Mouse (Mus musculus): ENCODE data around the gene Sept9. TPM values are rescaled to one million over a fixed set of nuclear protein-coding genes. Genes with fewer than 3 reads are reported as not detected.

The Sept9 gene
- total RNA-seq, 2 experiments from 2014 or later: 75.1 to 78.9 TPM

GRCm38 (mm10) chr11:117284721-117285605 is 85.5 kb downstream of the Sept9 start:
- DNase-seq (ENCODE audit: low spot score in 2 of 2): no peak

GRCm38 (mm10) chr11:117285606-117285931 is 86.1 kb downstream of the Sept9 start:
- DNase-seq (ENCODE audit: low spot score in 2 of 2): no peak

- DNase-seq (ENCODE audit: low spot score in 2 of 2): no peak
Observed at GRCm38 (mm10) chr11:117287792-117288191, 88.3 kb downstream of the Sept9 start.

- DNase-seq (ENCODE audit: low spot score in 2 of 2): no peak
Observed at GRCm38 (mm10) chr11:117288765-117289164, 89.3 kb downstream of the Sept9 start.

GRCm38 (mm10) chr11:117291271-117292059 is 92.0 kb downstream of the Sept9 start:
- DNase-seq (ENCODE audit: low spot score in 2 of 2): no peak

- DNase-seq (ENCODE audit: low spot score in 2 of 2): no peak
Observed at GRCm38 (mm10) chr11:117292446-117292845, 93.0 kb downstream of the Sept9 start.

- DNase-seq (ENCODE audit: low spot score in 2 of 2): no peak
Observed at GRCm38 (mm10) chr11:117295266-117295665, 95.8 kb downstream of the Sept9 start.

GRCm38 (mm10) chr11:117296116-117296499 is 96.6 kb downstream of the Sept9 start:
- no peak for DNase-seq (ENCODE audit: low spot score in 2 of 2)

- DNase-seq (ENCODE audit: low spot score in 2 of 2): peak in 1 of 2 experiments; percentile 44
Observed at GRCm38 (mm10) chr11:117296500-117297189, 97.2 kb downstream of the Sept9 start.

GRCm38 (mm10) chr11:117297190-117297829 is 97.8 kb downstream of the Sept9 start:
- DNase-seq (ENCODE audit: low spot score in 2 of 2): no peak

GRCm38 (mm10) chr11:117299741-117300140 is 100.3 kb downstream of the Sept9 start:
- DNase-seq (ENCODE audit: low spot score in 2 of 2): no peak

GRCm38 (mm10) chr11:117300809-117301208 is 101.3 kb downstream of the Sept9 start:
- DNase-seq (ENCODE audit: low spot score in 2 of 2): no peak

GRCm38 (mm10) chr11:117301716-117302115 is 102.3 kb downstream of the Sept9 start:
- no peak for DNase-seq (ENCODE audit: low spot score in 2 of 2)

- DNase-seq (ENCODE audit: low spot score in 2 of 2): no peak
Observed at GRCm38 (mm10) chr11:117302371-117302770, 102.9 kb downstream of the Sept9 start.

- DNase-seq (ENCODE audit: low spot score in 2 of 2): no peak
Observed at GRCm38 (mm10) chr11:117305509-117306188, 106.2 kb downstream of the Sept9 start.

GRCm38 (mm10) chr11:117306311-117307088 is 107.0 kb downstream of the Sept9 start:
- no peak for DNase-seq (ENCODE audit: low spot score in 2 of 2)

GRCm38 (mm10) chr11:117307895-117308786 is 108.7 kb downstream of the Sept9 start:
- DNase-seq (ENCODE audit: low spot score in 2 of 2): peak in 1 of 2 experiments; percentile 42

- no peak for DNase-seq (ENCODE audit: low spot score in 2 of 2)
Observed at GRCm38 (mm10) chr11:117309108-117309917, 109.9 kb downstream of the Sept9 start.

All from gastrocnemius, postnatal 4 days (tissue).